Mouse (Mus musculus) lung, adult 2 months (tissue): ENCODE measurements at regions not wholly inside any gene's neighbourhood (a gene's known extent, or its start where the extent isn't known, plus 50 kb on each side); places are given as distances from the start of the nearest gene placed in this dataset.

Experiments
- DNase-seq: peaks from one replicate; pipeline ENCODE4 v3.0.0; 2022
- H3K4me1 ChIP-seq: fragments of 200-500 bp; 2 replicates; pipeline ENCODE4 v1.6.1; 2011; ENCODE audit warnings: low read length; ENCODE audit not compliant: control insufficient read depth, insufficient read depth
- H3K4me3 ChIP-seq: fragments of 200-500 bp; replicated peaks from 2 replicates; pipeline ENCODE3; 2011; ENCODE audit warnings: low read depth, mild to moderate bottlenecking, control low read depth, low read length; ENCODE audit errors: extremely low read depth
- CTCF ChIP-seq: fragments of 200-500 bp; IDR thresholded peaks from 2 replicates; pipeline ENCODE4 v1.5.1; 2011; ENCODE audit warnings: mild to moderate bottlenecking, low read length, control low read depth; ENCODE audit not compliant: insufficient read depth
- POLR2A ChIP-seq: fragments of 200-500 bp; IDR thresholded peaks from 2 replicates; pipeline ENCODE4 v1.6.1; 2011; ENCODE audit warnings: low read depth, mild to moderate bottlenecking, control low read depth, low read length, borderline replicate concordance; ENCODE audit errors: extremely low read depth
- WGBS: fragments of 180-500 bp; shearing (Covaris S2); methylation state at CpG from one replicate; pipeline ENCODE4 v1.1.7; 2018; 5-methylcytosine and 5-hydroxymethylcytosine counted together

GRCm38 (mm10) chr13:52777396-52778034, 152.0 kb downstream of the Auh start:
- H3K4me3 ChIP-seq, result no peak overlapping the region
- TF ChIP-seq POLR2A, result no peak
- TF ChIP-seq CTCF, result no peak
- DNase-seq, result no peak
- WGBS, result 57% methylated on average over 6 of the region's 6 CpGs
- no peaks in the 10 kb centered on the region for H3K4me1 ChIP-seq

GRCm38 (mm10) chr13:52778848-52779247, 150.6 kb downstream of the Auh start:
- no peak for DNase-seq
- no peak overlapping the region for H3K4me3 ChIP-seq
- 38% methylated on average over 4 of the region's 4 CpGs for WGBS
- no peaks in the 10 kb centered on the region for H3K4me1 ChIP-seq
- no peak for TF ChIP-seq CTCF
- no peak for TF ChIP-seq POLR2A
